Mouse (Mus musculus): ENCODE data around the gene BC055324. TPM values are rescaled to one million over a fixed set of nuclear protein-coding genes. Genes with fewer than 3 reads are reported as not detected.

The BC055324 gene
- total RNA-seq, 2 experiments from 2014 or later = 15.6 to 20.5 TPM

- no peak for ATAC-seq (ENCODE audit: poor library complexity, severe bottlenecking)
These were observed 36.6 kb downstream of the BC055324 start for GRCm38 (mm10) chr1:163958036-163958435.

GRCm38 (mm10) chr1:163953396-163953795 lies 41.2 kb downstream of the BC055324 start:
- no peak for ATAC-seq (ENCODE audit: poor library complexity, severe bottlenecking)

- no peak for ATAC-seq (ENCODE audit: poor library complexity, severe bottlenecking)
These were observed 52.5 kb downstream of the BC055324 start for GRCm38 (mm10) chr1:163942056-163942455.

DNA sequence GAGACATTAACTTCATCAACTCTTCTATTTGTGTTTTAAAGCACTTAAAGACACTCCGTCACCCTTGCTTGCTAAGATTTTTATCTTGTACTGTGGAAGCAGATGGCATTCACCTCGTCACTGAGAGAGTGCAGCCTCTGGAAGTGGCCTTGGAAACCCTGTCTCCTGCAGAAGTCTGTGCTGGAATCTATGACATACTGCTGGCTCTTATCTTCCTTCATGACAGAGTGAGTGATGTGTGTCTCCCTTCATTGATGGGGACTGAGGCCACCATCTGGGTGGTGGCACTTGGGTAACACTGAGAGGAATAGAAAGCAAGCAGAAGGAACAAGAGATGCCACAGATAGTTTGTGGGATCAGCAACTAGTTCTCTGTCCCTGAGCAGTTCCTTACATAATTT lies 60.0 kb downstream of the BC055324 start:
- peak; percentile 28 for ATAC-seq (ENCODE audit: poor library complexity, severe bottlenecking)

- ATAC-seq (ENCODE audit: poor library complexity, severe bottlenecking) = no peak
These were observed 62.8 kb downstream of the BC055324 start for GRCm38 (mm10) chr1:163931801-163932200.

- ATAC-seq (ENCODE audit: poor library complexity, severe bottlenecking) = peak; percentile 28
These were observed 64.2 kb downstream of the BC055324 start for GRCm38 (mm10) chr1:163930458-163930794.

DNA sequence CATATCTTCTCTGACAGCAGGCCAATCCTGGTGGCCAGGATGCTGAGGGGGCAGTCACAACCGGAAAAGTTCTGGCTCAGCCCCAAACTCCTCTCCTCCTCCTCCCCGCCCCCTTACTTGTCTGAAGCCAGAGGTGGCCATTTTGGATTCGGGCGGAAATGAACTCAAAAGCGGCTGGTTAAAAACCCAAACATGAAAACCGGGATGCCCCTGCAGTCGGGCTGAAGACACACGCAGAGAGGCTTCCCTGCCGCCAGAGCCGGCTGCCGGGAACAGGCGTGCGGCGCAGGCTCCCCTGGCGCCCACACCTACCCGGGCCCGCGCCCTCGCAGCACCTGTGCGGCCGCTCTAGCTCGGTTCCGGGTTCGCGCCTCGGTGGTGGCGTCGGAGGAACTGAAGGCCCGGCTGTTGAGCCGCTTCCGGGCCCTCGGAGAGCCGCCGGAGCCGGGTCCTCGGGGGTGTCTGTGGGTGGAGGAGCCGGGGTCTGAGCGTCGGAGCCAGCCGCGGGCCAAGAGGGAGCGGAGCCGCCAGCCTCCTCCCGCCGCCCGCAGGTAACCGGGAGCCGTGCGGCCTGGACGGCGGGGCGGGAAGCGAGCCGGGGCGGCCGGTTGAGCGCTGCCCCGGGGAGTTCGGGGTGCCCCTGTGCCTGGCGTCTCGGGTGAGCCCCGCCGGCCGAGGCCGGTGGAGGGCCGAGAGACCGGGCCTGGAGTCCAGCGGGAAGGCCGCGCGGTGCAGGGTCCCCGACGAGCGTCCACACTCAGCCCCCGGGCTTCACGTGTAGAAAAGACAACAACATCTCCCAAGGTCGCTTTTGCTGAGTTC lies 64.7 kb downstream of the BC055324 start:
- peak; percentile 88 for ATAC-seq (ENCODE audit: poor library complexity, severe bottlenecking)

- no peak for ATAC-seq (ENCODE audit: poor library complexity, severe bottlenecking)
These were observed 65.8 kb downstream of the BC055324 start, which contains the start of gene Scyl3 for GRCm38 (mm10) chr1:163928846-163929245. TSS of gene Scyl3 (plus strand) at chr1:163929100.

- no peak for ATAC-seq (ENCODE audit: poor library complexity, severe bottlenecking)
These were observed 70.5 kb downstream of the BC055324 start for GRCm38 (mm10) chr1:163924093-163924492.

DNA sequence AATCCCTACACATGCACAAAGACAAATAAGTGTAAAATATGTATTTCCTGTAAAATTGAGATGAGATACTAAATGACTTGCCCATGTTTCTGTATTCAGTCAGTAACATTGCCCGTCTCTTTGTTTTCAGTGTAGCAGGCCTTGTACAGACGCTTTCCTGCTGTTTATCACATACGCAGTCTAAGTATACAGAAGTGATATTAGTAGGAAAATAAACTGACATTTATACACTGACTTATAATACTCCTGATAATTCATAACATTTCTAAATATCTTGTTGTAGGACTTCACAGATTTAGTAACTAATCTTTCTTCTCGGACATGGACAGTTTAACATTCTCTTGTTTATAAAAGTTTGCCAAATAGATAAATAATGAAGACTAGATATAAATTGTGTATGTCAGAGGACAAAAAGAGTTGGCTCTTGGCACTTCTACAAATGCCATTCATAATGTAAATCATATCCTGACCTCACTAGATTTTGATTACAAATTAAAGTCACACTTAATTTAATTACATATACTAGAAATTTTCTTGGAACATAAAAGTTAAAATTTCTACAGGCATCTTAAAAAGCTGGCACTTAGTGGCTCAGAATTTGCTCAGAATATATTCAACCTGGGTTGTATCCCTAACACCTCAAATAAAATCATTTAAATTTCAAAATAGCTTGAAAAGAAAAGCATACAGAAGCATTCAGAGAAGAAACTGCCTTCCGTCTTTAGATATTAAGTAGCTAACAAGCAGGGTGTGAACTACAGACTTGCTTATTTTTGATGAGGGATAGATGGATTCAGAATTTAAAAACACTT lies 77.0 kb downstream of the BC055324 start:
- no peak for ATAC-seq (ENCODE audit: poor library complexity, severe bottlenecking)

DNA sequence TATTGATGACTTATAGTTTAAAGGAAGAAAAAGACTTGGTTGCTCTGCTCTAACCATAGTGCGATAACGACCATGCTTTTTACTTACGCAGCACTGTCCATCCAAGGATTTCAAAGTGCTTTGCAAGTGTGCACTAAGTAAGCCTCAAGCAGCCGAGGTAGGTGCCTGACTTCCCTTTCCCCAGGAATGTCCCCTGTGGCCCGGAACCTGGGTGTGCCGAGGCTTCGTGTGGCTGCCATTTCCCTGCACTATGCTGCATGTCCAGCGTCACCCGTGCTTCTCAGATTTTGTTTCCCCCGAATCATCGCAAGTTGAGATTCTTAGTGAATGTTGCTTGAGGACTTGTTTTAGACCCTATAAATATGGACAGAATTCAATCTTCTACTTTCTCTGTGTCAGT lies 82.6 kb downstream of the BC055324 start:
- ATAC-seq (ENCODE audit: poor library complexity, severe bottlenecking) = no peak

DNA sequence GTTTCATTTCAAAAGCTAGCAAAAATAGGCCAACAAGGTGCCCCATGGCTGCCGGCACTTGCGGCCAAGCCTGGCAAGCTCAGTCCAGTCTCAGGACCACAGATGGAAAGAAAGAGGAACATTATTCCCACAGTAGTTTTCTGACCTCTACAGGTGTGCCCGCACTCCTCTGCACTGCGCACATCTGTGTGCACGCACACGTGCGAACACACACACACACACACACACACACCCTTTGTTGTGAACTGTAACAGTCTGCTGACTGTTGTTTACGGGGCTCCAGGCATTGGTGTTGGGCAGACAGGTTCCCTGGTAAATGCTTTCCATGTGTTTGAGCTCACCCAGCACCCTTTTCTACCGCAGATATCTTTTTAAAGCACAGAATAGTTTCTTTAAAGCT lies 83.8 kb downstream of the BC055324 start:
- ATAC-seq (ENCODE audit: poor library complexity, severe bottlenecking) = no peak

DNA sequence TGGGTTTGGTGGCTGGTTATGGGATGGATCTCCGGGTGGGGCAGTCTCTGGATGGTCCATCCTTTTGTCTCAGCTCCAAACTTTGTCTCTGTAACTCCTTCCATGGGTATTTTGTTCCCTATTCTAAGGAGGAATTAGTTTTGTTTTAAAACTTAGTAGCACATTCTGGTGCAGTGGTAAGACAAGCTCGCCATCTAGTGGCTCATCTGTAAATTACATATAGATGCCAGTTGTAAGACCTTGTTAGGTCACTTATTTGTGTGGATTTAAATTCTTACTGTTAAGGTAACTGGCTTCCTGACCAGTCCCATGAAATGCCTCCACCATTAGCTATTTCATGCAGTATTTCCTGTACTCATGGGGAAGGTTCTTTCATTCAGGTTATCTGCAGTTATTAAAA lies 84.3 kb downstream of the BC055324 start:
- ATAC-seq (ENCODE audit: poor library complexity, severe bottlenecking) = peak; percentile 89

DNA sequence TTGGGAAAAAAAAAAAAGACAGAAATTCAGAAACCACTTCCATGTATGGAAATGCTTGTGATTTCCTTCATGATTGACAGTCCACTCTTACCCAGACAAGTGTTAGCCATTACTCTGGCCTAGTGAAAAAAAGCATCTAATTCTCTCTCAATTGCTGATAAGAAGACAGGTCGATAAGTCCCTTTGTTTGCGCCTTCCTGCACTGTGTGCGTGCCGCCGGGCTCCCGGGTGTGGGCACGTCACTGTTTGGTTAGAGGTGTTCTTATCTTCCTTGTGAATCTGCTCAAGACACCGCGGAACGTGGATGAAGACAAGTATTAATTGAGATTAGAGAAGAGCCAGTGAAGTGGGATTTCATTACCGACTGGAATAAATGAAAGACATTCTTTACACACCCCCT lies 86.2 kb downstream of the BC055324 start:
- ATAC-seq (ENCODE audit: poor library complexity, severe bottlenecking) = no peak

GRCm38 (mm10) chr1:163907007-163907811 lies 87.4 kb downstream of the BC055324 start:
- ATAC-seq (ENCODE audit: poor library complexity, severe bottlenecking) = no peak

DNA sequence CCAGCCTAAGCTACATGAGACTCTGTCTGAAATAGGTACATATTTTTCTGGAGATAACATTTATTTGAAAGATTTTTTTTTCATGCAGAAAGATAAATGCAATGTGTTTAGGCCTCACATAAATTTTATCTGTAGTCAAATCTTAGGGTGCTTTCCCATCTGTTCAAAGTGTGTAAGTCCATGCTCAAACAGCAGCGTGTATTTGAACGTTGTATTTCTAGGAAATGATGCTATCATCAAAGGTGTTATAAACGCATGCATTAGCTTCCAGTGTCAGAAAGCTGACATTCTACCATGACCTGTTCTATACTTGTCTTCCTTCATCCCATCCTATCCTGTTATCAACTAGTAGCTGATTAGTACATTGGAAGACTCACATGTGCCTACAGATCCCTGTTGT lies 91.2 kb downstream of the BC055324 start:
- no peak for ATAC-seq (ENCODE audit: poor library complexity, severe bottlenecking)

- peak; percentile 83 for ATAC-seq (ENCODE audit: poor library complexity, severe bottlenecking)
These were observed 94.4 kb downstream of the BC055324 start for GRCm38 (mm10) chr1:163900168-163900567.

GRCm38 (mm10) chr1:163899575-163899974 lies 95.0 kb downstream of the BC055324 start:
- ATAC-seq (ENCODE audit: poor library complexity, severe bottlenecking) = peak; percentile 82

- no peak for ATAC-seq (ENCODE audit: poor library complexity, severe bottlenecking)
These were observed 96.3 kb downstream of the BC055324 start for GRCm38 (mm10) chr1:163898291-163898764.
